In the genomic region with DNA sequence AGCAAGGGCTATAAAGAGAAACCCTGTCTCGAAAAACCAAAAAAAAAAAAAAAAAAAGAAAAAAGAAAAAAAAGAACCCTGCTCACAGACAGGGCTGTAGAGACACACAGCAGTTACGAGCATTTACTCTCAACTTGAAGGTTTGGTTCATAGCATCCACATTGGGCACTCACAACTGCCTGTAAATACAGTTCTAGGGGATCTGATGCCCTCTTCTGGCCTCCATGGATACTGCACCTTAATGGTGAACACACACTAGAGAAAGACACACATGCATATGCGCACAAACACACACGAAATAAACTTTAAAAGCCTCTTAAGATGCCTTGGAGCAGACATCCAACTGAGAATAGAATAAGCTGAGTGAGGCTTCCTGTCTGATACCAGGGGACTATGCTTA, we compare ENCODE assay signal across 30 mouse cellular contexts. TPM values are rescaled to one million over a fixed set of nuclear protein-coding genes. Genes with fewer than 3 reads are reported as not detected.
A peak's percentile ranks its signal among the peaks of the same experiment; 100 is the strongest.
DNase-seq lines count a peak whose midpoint lies in the region; ATAC-seq and TF ChIP-seq lines count a peak whose summit lies in the region.
"Had no signal": no experiment of that assay in that cellular context is flagged by ENCODE, and none has a peak within 500 bp of the region (broad histone marks: within the 10 kb centered on the region; RNA-seq: fewer than 3 reads in every experiment).

No protein-coding gene starts in this region.

- no peak overlapping the region for H3K4me3 ChIP-seq in layer of hippocampus, adult 2 months
- H3K4me3 ChIP-seq in lung, postnatal 0 days (ENCODE audit: low read depth, low read length): no peak overlapping the region
- H3K4me3 ChIP-seq in lung, adult 2 months (replicated peaks; ENCODE audit: extremely low read depth, low read depth, low read length): no peak overlapping the region
- H3K4me3 ChIP-seq: embryonic facial prominence, embryonic 10.5 days; embryonic facial prominence, embryonic 15.5 days; forebrain, embryonic 12.5 days; heart, embryonic 12.5 days; limb, embryonic 10.5 days; limb, embryonic 15.5 days; midbrain, embryonic 10.5 days; myocyte; neural tube, embryonic 13.5 days; stomach, embryonic 15.5 days had no signal

- peaks cover 25% of the 10 kb centered on the region for H3K9me3 ChIP-seq in lung, postnatal 0 days (ENCODE audit: low read length)

- H3K9ac ChIP-seq in lung, postnatal 0 days (replicated peaks; ENCODE audit: low read depth): no peak overlapping the region
- H3K9ac ChIP-seq: embryonic facial prominence, embryonic 15.5 days; forebrain, embryonic 12.5 days; forebrain, postnatal 0 days; heart, embryonic 12.5 days; hindbrain, embryonic 14.5 days; limb, embryonic 15.5 days; neural tube, embryonic 13.5 days; stomach, embryonic 15.5 days had no signal

- WGBS in lung, postnatal 0 days: 95% methylated on average over 4 of the region's 4 CpGs
- 94% methylated on average over 4 of the region's 4 CpGs for WGBS in lung, adult 2 months

- no peak overlapping the region for H3K27ac ChIP-seq in layer of hippocampus, adult 2 months
- no peak overlapping the region for H3K27ac ChIP-seq in lung, postnatal 0 days (ENCODE audit: low read length)
- H3K27ac ChIP-seq: embryonic facial prominence, embryonic 10.5 days; embryonic facial prominence, embryonic 15.5 days; forebrain, embryonic 12.5 days; hindbrain, embryonic 14.5 days; limb, embryonic 10.5 days; limb, embryonic 15.5 days; midbrain, embryonic 10.5 days; neural tube, embryonic 13.5 days; stomach, embryonic 15.5 days had no signal

- peak; percentile 38; the same call in 1 of the 2 replicates for TF ChIP-seq CTCF in layer of hippocampus, adult 2 months (conservative IDR thresholded peaks at IDR 0.05)
- peak; percentile 10; the same call in 1 of the 2 replicates for TF ChIP-seq CTCF in lung, postnatal 0 days (IDR thresholded peaks at IDR 0.05)
- no peak for TF ChIP-seq CTCF in lung, adult 2 months (IDR thresholded peaks at IDR 0.05; ENCODE audit: insufficient read depth, low read length)

- ATAC-seq in CD4-positive, CD25-positive, alpha-beta regulatory T cell, adult 4 months: no peak
- ATAC-seq in lung, postnatal 0 days: no peak
- ATAC-seq: forebrain, postnatal 0 days; inflammation-experienced regulatory T-cells, adult 6 months; midbrain, embryonic 16.5 days had no signal

- H3K4me2 ChIP-seq in lung, postnatal 0 days (replicated peaks; ENCODE audit: low read depth, low read length): no peak overlapping the region
- H3K4me2 ChIP-seq: embryonic facial prominence, embryonic 15.5 days; forebrain, embryonic 12.5 days; heart, embryonic 12.5 days; hindbrain, embryonic 14.5 days; limb, embryonic 15.5 days; neural tube, embryonic 13.5 days; stomach, embryonic 15.5 days had no signal

- H3K4me1 ChIP-seq in lung, postnatal 0 days (ENCODE audit: insufficient read depth, low read depth, low read length): no peaks in the 10 kb centered on the region
- H3K4me1 ChIP-seq in lung, adult 2 months (ENCODE audit: control insufficient read depth, insufficient read depth, low read length): no peaks in the 10 kb centered on the region
- H3K4me1 ChIP-seq: embryonic facial prominence, embryonic 10.5 days; embryonic facial prominence, embryonic 15.5 days; forebrain, embryonic 12.5 days; heart, embryonic 12.5 days; limb, embryonic 10.5 days; limb, embryonic 15.5 days; midbrain, embryonic 10.5 days; neural tube, embryonic 13.5 days; stomach, embryonic 15.5 days had no signal

- TF ChIP-seq POLR2A in lung, adult 2 months (IDR thresholded peaks at IDR 0.05; ENCODE audit: borderline replicate concordance, extremely low read depth, low read depth, low read length): no peak

- TF ChIP-seq EP300 in lung, postnatal 0 days (IDR thresholded peaks at IDR 0.05): no peak

- intact Hi-C loops in gastrocnemius, postnatal 14 days (cut with DNase I; ENCODE audit: low total_unique reads): no loop called here

- H3K36me3 ChIP-seq in lung, postnatal 0 days (ENCODE audit: insufficient read depth, low read length): peaks cover 39% of the 10 kb centered on the region
- H3K36me3 ChIP-seq in splenic B cell, adult 2 months (ENCODE audit: control insufficient read depth, insufficient read depth, low read length, poor library complexity, severe bottlenecking): peaks cover 17% of the 10 kb centered on the region

- DNase-seq in CD4-positive, CD25-positive, alpha-beta regulatory T cell, adult 2 months (ENCODE audit: low read depth, low spot score): peak; percentile 7
- no peak for DNase-seq in layer of hippocampus, adult 2 months (ENCODE audit: low spot score in 2 of 2)
- no peak for DNase-seq in layer of hippocampus, adult 11-12 months (ENCODE audit: low spot score)
- no peak for DNase-seq in lung, postnatal 0 days (ENCODE audit: low spot score)
- no peak for DNase-seq in lung, adult 2 months
- peak; percentile 5 for DNase-seq in splenic B cell, adult 2 months (ENCODE audit: low read depth, low spot score)
- DNase-seq in gastrocnemius, postnatal 14 days: no peak
- DNase-seq: adrenal gland, postnatal 10 days; cerebellum, adult 8-10 months; cerebellum, postnatal 25 days; forebrain, postnatal 0 days; gastrocnemius, postnatal 10 days; kidney, adult 2 months; kidney, postnatal 14 days; right cerebral cortex, postnatal 14 days; thymus, postnatal 14 days had no signal

- H3K27me3 ChIP-seq in lung, postnatal 0 days (replicated peaks; ENCODE audit: insufficient read depth, low read length): no peaks in the 10 kb centered on the region
- H3K27me3 ChIP-seq in splenic B cell, adult 2 months (ENCODE audit: control insufficient read depth, insufficient read depth, low read length, poor library complexity, severe bottlenecking): no peaks in the 10 kb centered on the region
- H3K27me3 ChIP-seq: embryonic facial prominence, embryonic 15.5 days; forebrain, embryonic 12.5 days; heart, embryonic 12.5 days; limb, embryonic 15.5 days; neural tube, embryonic 13.5 days; stomach, embryonic 15.5 days had no signal

RNA-seq across cellular contexts. Expression of a gene that starts 8.0 kb away (rescaled TPM):
- polyA plus RNA-seq in CD4-positive, CD25-positive, alpha-beta regulatory T cell, adult 4 months (2017; shearing (Covaris generic)): 1 to 10 TPM; 2.7 to 7.6 TPM
- total RNA-seq in layer of hippocampus, adult 2 months (2021): 10 to 100 TPM; 20.5 to 22.2 TPM
- 4.2 and 5.0 TPM in 2 replicates for polyA plus RNA-seq in lung, postnatal 0 days (2015; fragmentation: Nextera tagmentation; extraction: Ambion mirVana)
- polyA plus RNA-seq in lung, adult 2 months (2012; rRNA removed): 1.5 and 2.6 TPM in 2 replicates
- total RNA-seq in gastrocnemius, postnatal 14 days (2021): 1 to 10 TPM; 6.0 to 8.0 TPM

RNA-seq across cellular contexts. Expression of a gene that starts 9.7 kb away (rescaled TPM):
- polyA plus RNA-seq in CD4-positive, CD25-positive, alpha-beta regulatory T cell, adult 4 months (2017; shearing (Covaris generic)): under 1 TPM; 0.98 to 0.99 TPM
- 1 to 10 TPM; 8.4 to 9.1 TPM for total RNA-seq in layer of hippocampus, adult 2 months (2021)
- polyA plus RNA-seq in lung, postnatal 0 days (2015; fragmentation: Nextera tagmentation; extraction: Ambion mirVana): 3.4 and 3.7 TPM in 2 replicates
- 1.1 and 1.9 TPM in 2 replicates for polyA plus RNA-seq in lung, adult 2 months (2012; rRNA removed)
- 1 to 10 TPM; 5.9 to 8.1 TPM for total RNA-seq in gastrocnemius, postnatal 14 days (2021)

RNA-seq across cellular contexts. Expression of a gene that starts 38.6 kb away (rescaled TPM):
- polyA plus RNA-seq in CD4-positive, CD25-positive, alpha-beta regulatory T cell, adult 4 months (2017; shearing (Covaris generic)): 1 to 10 TPM; 6.7 to 9.2 TPM
- total RNA-seq in layer of hippocampus, adult 2 months (2021): 10 to 100 TPM; 13.4 to 18.7 TPM
- 3.3 and 4.0 TPM in 2 replicates for polyA plus RNA-seq in lung, postnatal 0 days (2015; fragmentation: Nextera tagmentation; extraction: Ambion mirVana)
- 1.1 and 1.8 TPM in 2 replicates for polyA plus RNA-seq in lung, adult 2 months (2012; rRNA removed)
- 1 to 10 TPM; 2.2 to 2.6 TPM for total RNA-seq in gastrocnemius, postnatal 14 days (2021)

RNA-seq across cellular contexts. Expression of a gene that starts 44.9 kb away (rescaled TPM):
- polyA plus RNA-seq in CD4-positive, CD25-positive, alpha-beta regulatory T cell, adult 4 months (2017; shearing (Covaris generic)): 1 to 10 TPM; 3.6 to 4.5 TPM
- 10 to 100 TPM; 17.4 to 17.8 TPM for total RNA-seq in layer of hippocampus, adult 2 months (2021)
- polyA plus RNA-seq in lung, postnatal 0 days (2015; fragmentation: Nextera tagmentation; extraction: Ambion mirVana): 1.3 and 1.9 TPM in 2 replicates
- 0.24 and 0.57 TPM in 2 replicates for polyA plus RNA-seq in lung, adult 2 months (2012; rRNA removed)
- under 1 TPM; 0.27 to 0.35 TPM for total RNA-seq in gastrocnemius, postnatal 14 days (2021)

RNA-seq across cellular contexts. Expression of a gene that starts 55.5 kb away (rescaled TPM):
- polyA plus RNA-seq in CD4-positive, CD25-positive, alpha-beta regulatory T cell, adult 4 months (2017; shearing (Covaris generic)): 1 to 10 TPM; 4.8 to 5.2 TPM
- total RNA-seq in layer of hippocampus, adult 2 months (2021): 10 to 100 TPM; 17.0 to 17.5 TPM
- polyA plus RNA-seq in lung, postnatal 0 days (2015; fragmentation: Nextera tagmentation; extraction: Ambion mirVana): 5.1 and 6.7 TPM in 2 replicates
- 7.9 and 8.3 TPM in 2 replicates for polyA plus RNA-seq in lung, adult 2 months (2012; rRNA removed)
- total RNA-seq in gastrocnemius, postnatal 14 days (2021): 1 to 10 TPM; 4.8 to 7.3 TPM

Comparison
In these comparisons a context has a peak if more than half of its experiments do, and no peak if none do; other contexts are left out.
1. DNase-seq: peak in CD4-positive, CD25-positive, alpha-beta regulatory T cell, adult 2 months (single experiment) and splenic B cell, adult 2 months (single experiment); none in layer of hippocampus, adult 2 months (0 of 2), layer of hippocampus, adult 11-12 months (single experiment), lung, postnatal 0 days (single experiment), lung, adult 2 months (single experiment) and gastrocnemius, postnatal 14 days (single experiment).